Mouse (Mus musculus): ENCODE measurements around the gene Ocrl.
A peak's percentile ranks its signal among the peaks of the same experiment; 100 is the strongest.

The Ocrl gene

GRCm38 (mm10) chrX:47985000-47985619, 72.9 kb downstream of the Ocrl start:
- DNase-seq = peak; percentile 43 to 57

- DNase-seq = no peak
Measured at GRCm38 (mm10) chrX:47988024-47988423, 75.8 kb downstream of the Ocrl start.

DNA sequence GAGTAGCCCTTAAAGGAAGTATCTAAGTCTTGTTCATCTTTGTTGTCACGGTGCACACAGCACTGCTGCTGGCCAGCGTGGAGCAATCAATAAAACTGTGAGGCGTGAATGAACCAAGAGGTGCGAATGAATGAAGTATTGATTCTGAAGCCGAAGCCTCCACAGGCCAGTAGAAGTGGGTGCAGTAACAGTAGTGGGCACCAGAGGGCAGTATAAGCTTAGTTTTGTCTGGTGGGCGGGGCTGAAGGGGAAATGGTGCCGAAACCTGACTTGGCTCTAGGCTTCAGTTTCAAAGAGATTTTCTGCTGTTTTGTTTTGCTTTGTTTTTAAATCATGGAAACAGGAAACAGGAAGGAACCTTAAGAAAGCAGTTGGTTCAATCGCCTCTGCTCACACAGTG, 80.4 kb downstream of the Ocrl start:
- peak; percentile 71 to 85 for DNase-seq

GRCm38 (mm10) chrX:47998412-47998811, 86.2 kb downstream of the Ocrl start:
- no peak for DNase-seq

GRCm38 (mm10) chrX:48001151-48001550, 89.0 kb downstream of the Ocrl start:
- no peak for DNase-seq

GRCm38 (mm10) chrX:48004786-48005185, 92.6 kb downstream of the Ocrl start:
- no peak for DNase-seq

DNA sequence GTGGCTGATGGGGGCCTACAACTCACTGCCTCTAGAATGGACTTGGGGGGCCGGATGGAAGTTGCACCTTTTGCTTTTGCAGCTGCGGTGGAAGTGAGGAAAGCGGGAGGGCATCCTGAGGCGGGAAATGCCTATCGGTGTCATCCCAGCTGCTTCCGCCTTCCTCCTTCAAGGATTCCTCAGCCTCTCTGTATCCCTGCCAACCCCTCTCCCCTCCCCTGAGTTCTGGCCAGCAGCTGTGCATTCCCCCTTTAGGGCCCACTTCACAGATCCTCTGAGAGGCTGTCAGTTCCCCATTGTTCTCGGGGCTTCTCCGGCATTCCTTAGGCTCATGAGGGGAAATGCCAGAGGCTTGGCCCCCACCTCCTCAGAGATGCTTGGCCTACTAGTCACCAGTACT, 93.9 kb downstream of the Ocrl start:
- no peak for DNase-seq

GRCm38 (mm10) chrX:48011656-48012055, 99.5 kb downstream of the Ocrl start:
- peak; percentile 71 to 86 for DNase-seq
